Mouse (Mus musculus): ENCODE data around the gene Lrrc4.

- TF ChIP-seq CTCF (IDR thresholded peaks at IDR 0.05; ENCODE audit: extremely low read depth, insufficient read depth, low read length) (no peak), POLR2A (IDR thresholded peaks at IDR 0.05; ENCODE audit: extremely low read depth, insufficient read depth, low read length) (no peak)
These were observed 73.3 kb downstream of the Lrrc4 start for GRCm38 (mm10) chr6:28758293-28758692.

Measured in cortical plate, adult 2 months (tissue).